In genomic region chr16:89695833-89696232, GRCm38 (mm10) we compare ENCODE assay signal across 11 mouse cellular contexts.
A peak's percentile ranks its signal among the peaks of the same experiment; 100 is the strongest.
DNase-seq lines count a peak whose midpoint lies in the region; ATAC-seq lines count a peak whose summit lies in the region.
"Had no signal": no experiment of that assay in that cellular context is flagged by ENCODE, and none has a peak within 500 bp of the region (broad histone marks: within the 10 kb centered on the region; RNA-seq: fewer than 3 reads in every experiment).

No protein-coding gene starts in this region.

- peak overlapping the region in 1 of 2 experiments; percentile 22; a peak in 1 of 4 replicates for H3K27ac ChIP-seq in heart, embryonic 14.5 days (replicated peaks in 1 of 2; ENCODE audit: control insufficient read depth in 1 of 2, insufficient read depth in 1 of 2, low read depth in 2 of 2, low read length in 2 of 2)
- H3K27ac ChIP-seq in kidney, embryonic 16.5 days (ENCODE audit: low read length) = no peak overlapping the region
- no peak overlapping the region for H3K27ac ChIP-seq in forebrain, embryonic 15.5 days (replicated peaks)

- ATAC-seq in heart, embryonic 14.5 days (ENCODE audit: insufficient number of reproducible peaks, insufficient read depth, low FRiP score, low read depth) = peak; percentile 65; the same call in 1 of the 2 replicates
- peak; percentile 28; the same call in 1 of the 2 replicates for ATAC-seq in kidney, embryonic 16.5 days (ENCODE audit: low FRiP score, low TSS enrichment)
- no peak for ATAC-seq in forebrain, embryonic 15.5 days (replicated peaks)
- no peak for ATAC-seq in CD4-positive, CD25-positive, alpha-beta regulatory T cell, adult 4 months
- ATAC-seq: hindbrain, embryonic 16.5 days had no signal

- peak; percentile 27 for DNase-seq in testis, postnatal 14 days (ENCODE audit: low spot score)
- no peak for DNase-seq in testis, postnatal 10 days (ENCODE audit: low spot score)
- no peak for DNase-seq in adipocyte (ENCODE audit: low spot score)
- DNase-seq: cerebellum, adult 11-12 months; gastrocnemius, postnatal 14 days; thymus, postnatal 36 days had no signal

- H3K9ac ChIP-seq in heart, embryonic 14.5 days (ENCODE audit: low read length) = no peak overlapping the region
- no peak overlapping the region for H3K9ac ChIP-seq in kidney, embryonic 16.5 days (replicated peaks; ENCODE audit: low read length)
- no peak overlapping the region for H3K9ac ChIP-seq in forebrain, embryonic 15.5 days (replicated peaks)

- H3K4me1 ChIP-seq in heart, embryonic 14.5 days (ENCODE audit: control insufficient read depth in 2 of 2, insufficient read depth in 2 of 2, low read length in 2 of 2) = peaks cover 7 to 13% of the 10 kb centered on the region in 2 experiments
- H3K4me1 ChIP-seq in kidney, embryonic 16.5 days (ENCODE audit: insufficient read depth, low read length) = peaks cover 16% of the 10 kb centered on the region
- no peaks in the 10 kb centered on the region for H3K4me1 ChIP-seq in forebrain, embryonic 15.5 days

- H3K36me3 ChIP-seq in heart, embryonic 14.5 days (ENCODE audit: control insufficient read depth, insufficient read depth, low read length) = no peaks in the 10 kb centered on the region
- H3K36me3 ChIP-seq in kidney, embryonic 16.5 days (ENCODE audit: insufficient read depth, low read length) = no peaks in the 10 kb centered on the region
- no peaks in the 10 kb centered on the region for H3K36me3 ChIP-seq in forebrain, embryonic 15.5 days

- WGBS in heart, embryonic 14.5 days = 31% methylated on average over 4 of the region's 4 CpGs
- 26% methylated on average over 4 of the region's 4 CpGs for WGBS in kidney, embryonic 16.5 days
- WGBS in forebrain, embryonic 15.5 days = 86% methylated on average over 4 of the region's 4 CpGs

- H3K4me2 ChIP-seq in heart, embryonic 14.5 days (ENCODE audit: low read length) = no peak overlapping the region
- H3K4me2 ChIP-seq in kidney, embryonic 16.5 days (replicated peaks; ENCODE audit: low read depth, low read length) = no peak overlapping the region
- no peak overlapping the region for H3K4me2 ChIP-seq in forebrain, embryonic 15.5 days (replicated peaks)

- H3K9me3 ChIP-seq in heart, embryonic 14.5 days (ENCODE audit: control insufficient read depth, low read length) = no peaks in the 10 kb centered on the region
- H3K9me3 ChIP-seq in kidney, embryonic 16.5 days (ENCODE audit: low read length) = no peaks in the 10 kb centered on the region
- no peaks in the 10 kb centered on the region for H3K9me3 ChIP-seq in forebrain, embryonic 15.5 days

- no peak overlapping the region for H3K4me3 ChIP-seq in heart, embryonic 14.5 days (ENCODE audit: control insufficient read depth in 1 of 2, insufficient read depth in 1 of 2, low read depth in 1 of 2, low read length in 2 of 2)
- H3K4me3 ChIP-seq in kidney, embryonic 16.5 days (ENCODE audit: low read length) = no peak overlapping the region
- H3K4me3 ChIP-seq in forebrain, embryonic 15.5 days = no peak overlapping the region

- H3K27me3 ChIP-seq in heart, embryonic 14.5 days (ENCODE audit: control insufficient read depth, insufficient read depth, low read length) = no peaks in the 10 kb centered on the region
- no peaks in the 10 kb centered on the region for H3K27me3 ChIP-seq in kidney, embryonic 16.5 days (ENCODE audit: insufficient read depth, low read length)
- no peaks in the 10 kb centered on the region for H3K27me3 ChIP-seq in forebrain, embryonic 15.5 days

Comparison
In these comparisons a context has a peak if more than half of its experiments do, and no peak if none do; other contexts are left out.
1. ATAC-seq: peak in heart, embryonic 14.5 days (single experiment) and kidney, embryonic 16.5 days (single experiment); none in forebrain, embryonic 15.5 days (single experiment) and CD4-positive, CD25-positive, alpha-beta regulatory T cell, adult 4 months (single experiment).